Mouse (Mus musculus): ENCODE data around the gene Thoc7. TPM values are rescaled to one million over a fixed set of nuclear protein-coding genes. Genes with fewer than 3 reads are reported as not detected.
A peak's percentile ranks its signal among the peaks of the same experiment; 100 is the strongest.
"Not testable (repeated sequence)": the region's sequence is repeated elsewhere in the genome, so short reads cannot be mapped to it uniquely, and the experiment has no call there.

The Thoc7 gene
- 226 and 251 TPM in 2 replicates for total RNA-seq (2014; fragmentation: Nextera tagmentation)
- 263 and 514 TPM in 2 replicates for total RNA-seq (2017)

- peak; percentile 18; the same call in 1 of the 2 replicates for ATAC-seq (replicated peaks; ENCODE audit: low FRiP score, low TSS enrichment, poor library complexity, severe bottlenecking)
Observed at GRCm38 (mm10) chr14:13961401-13962112, at the start of gene Thoc7, which contains the start of gene Atxn7. TSS of gene Thoc7 (minus strand) at chr14:13961852. TSS of gene Atxn7 (plus strand) at chr14:13961440.

DNA sequence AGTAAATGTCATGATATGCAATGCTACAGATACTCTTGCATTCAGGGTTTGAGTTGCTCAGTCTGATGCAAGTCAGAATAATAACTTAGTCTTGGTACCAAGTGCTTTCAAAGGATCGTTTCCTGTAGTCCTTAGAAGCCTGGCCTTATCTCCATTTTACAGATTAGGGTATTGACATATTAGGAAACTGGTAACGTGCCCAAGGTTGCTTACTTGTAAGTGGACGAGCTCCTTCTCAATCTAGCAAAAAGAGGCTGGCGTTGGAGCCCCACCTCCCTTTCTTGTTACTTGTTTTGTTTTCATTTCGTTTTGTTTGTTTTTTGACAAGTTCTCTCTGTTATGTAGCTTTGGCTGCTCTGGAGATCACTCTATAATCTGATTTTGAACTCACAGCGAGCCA is 48.1 kb upstream of the Thoc7 start:
- ATAC-seq (replicated peaks; ENCODE audit: low FRiP score, low TSS enrichment, poor library complexity, severe bottlenecking), result peak; percentile 57

- ATAC-seq (replicated peaks; ENCODE audit: low FRiP score, low TSS enrichment, poor library complexity, severe bottlenecking), result no peak
Observed at GRCm38 (mm10) chr14:14002771-14003170, 41.1 kb upstream of the Thoc7 start.

- peak; percentile 82 for ATAC-seq (replicated peaks; ENCODE audit: low FRiP score, low TSS enrichment, poor library complexity, severe bottlenecking)
Observed at GRCm38 (mm10) chr14:13995206-13996097, 33.8 kb upstream of the Thoc7 start.

GRCm38 (mm10) chr14:13990741-13991140 is 29.1 kb upstream of the Thoc7 start:
- no peak for ATAC-seq (replicated peaks; ENCODE audit: low FRiP score, low TSS enrichment, poor library complexity, severe bottlenecking)

- ATAC-seq (replicated peaks; ENCODE audit: low FRiP score, low TSS enrichment, poor library complexity, severe bottlenecking), result peak; percentile 77
Observed at GRCm38 (mm10) chr14:13988397-13988796, 26.7 kb upstream of the Thoc7 start.

DNA sequence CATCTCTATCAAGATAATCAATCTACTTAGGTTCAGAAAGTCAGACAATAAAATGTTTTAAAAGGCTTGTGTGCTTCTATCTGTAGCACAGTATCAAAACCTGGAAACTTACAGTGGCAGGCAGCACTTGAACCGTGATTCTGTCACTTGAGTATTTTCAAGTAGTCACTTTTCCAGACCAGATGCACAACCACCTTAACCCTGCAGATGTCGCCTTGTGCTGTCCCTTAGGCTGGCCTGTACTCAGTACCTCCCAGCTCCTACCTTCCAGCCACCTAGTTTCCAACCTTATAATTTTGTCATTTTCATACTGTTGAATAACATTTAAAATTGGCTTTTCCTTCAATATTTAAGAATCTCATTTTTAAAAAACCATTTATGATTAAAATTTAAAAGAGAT is 20.5 kb upstream of the Thoc7 start:
- peak; percentile 62; the same call in 1 of the 2 replicates for ATAC-seq (replicated peaks; ENCODE audit: low FRiP score, low TSS enrichment, poor library complexity, severe bottlenecking)

GRCm38 (mm10) chr14:13981286-13981685 is 19.6 kb upstream of the Thoc7 start:
- no peak for ATAC-seq (replicated peaks; ENCODE audit: low FRiP score, low TSS enrichment, poor library complexity, severe bottlenecking)

DNA sequence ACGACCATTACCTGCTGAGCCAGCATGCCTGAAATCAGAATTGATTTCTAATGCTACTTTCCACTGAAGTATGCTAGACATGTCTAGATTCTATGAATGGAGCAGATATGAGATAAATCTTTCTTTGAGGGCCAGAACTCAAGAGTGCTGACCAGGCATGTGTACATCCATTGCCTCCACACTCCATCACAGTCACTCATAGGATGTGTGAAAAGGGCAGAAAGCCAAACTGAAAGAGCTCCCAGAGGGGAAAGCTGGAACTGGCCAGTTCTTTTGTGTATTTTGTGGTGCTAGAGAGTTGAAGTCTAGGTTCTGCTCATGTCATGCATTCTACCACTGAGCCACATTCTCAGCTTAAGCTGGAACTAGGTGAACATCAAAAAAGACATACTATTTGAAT is 15.8 kb upstream of the Thoc7 start:
- no peak for ATAC-seq (replicated peaks; ENCODE audit: low FRiP score, low TSS enrichment, poor library complexity, severe bottlenecking)

- peak; percentile 30 for ATAC-seq (replicated peaks; ENCODE audit: low FRiP score, low TSS enrichment, poor library complexity, severe bottlenecking)
Observed at GRCm38 (mm10) chr14:13971644-13972234, 10.1 kb upstream of the Thoc7 start.

DNA sequence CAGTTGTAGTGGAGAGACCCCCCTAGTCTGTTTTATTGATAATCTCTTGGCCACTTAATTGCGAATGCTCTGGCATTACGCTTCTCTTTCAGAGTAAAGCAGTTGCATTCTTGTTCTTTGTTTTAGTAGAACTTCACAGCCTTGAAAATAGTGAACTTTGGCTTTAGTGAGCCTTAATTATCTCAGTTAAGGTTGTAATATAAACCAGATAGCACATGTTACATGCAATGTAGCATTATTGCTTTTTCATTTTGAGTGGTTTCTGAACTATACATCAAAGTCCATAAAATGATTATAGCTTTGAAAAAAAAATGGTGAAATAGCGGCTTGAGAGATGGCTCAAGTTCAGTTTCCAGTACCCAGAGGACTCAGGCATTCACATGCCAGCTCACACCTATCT is 8.9 kb upstream of the Thoc7 start:
- no peak for ATAC-seq (replicated peaks; ENCODE audit: low FRiP score, low TSS enrichment, poor library complexity, severe bottlenecking)

GRCm38 (mm10) chr14:13968476-13968875 is 6.8 kb upstream of the Thoc7 start:
- no peak for ATAC-seq (replicated peaks; ENCODE audit: low FRiP score, low TSS enrichment, poor library complexity, severe bottlenecking)

DNA sequence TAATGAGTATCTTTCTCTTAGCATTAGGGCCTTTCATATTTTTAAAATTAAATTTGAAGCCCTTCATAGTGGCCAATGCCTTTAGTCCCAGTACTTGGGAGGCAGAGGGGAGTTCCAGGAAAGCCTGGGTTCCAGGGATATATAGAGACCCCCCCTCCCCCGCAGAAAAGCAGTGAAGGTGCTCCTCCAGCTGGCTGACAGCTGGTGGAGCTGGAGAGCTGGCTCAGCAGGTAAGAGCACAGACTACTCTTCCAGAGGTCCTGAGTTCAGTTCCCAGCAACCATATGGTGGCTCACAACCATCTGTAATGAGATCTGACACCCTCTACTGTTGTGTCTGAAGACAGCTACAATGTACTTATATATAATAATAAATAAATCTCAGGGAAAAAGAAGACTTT is 6.0 kb upstream of the Thoc7 start:
- ATAC-seq (replicated peaks; ENCODE audit: low FRiP score, low TSS enrichment, poor library complexity, severe bottlenecking), result no peak

DNA sequence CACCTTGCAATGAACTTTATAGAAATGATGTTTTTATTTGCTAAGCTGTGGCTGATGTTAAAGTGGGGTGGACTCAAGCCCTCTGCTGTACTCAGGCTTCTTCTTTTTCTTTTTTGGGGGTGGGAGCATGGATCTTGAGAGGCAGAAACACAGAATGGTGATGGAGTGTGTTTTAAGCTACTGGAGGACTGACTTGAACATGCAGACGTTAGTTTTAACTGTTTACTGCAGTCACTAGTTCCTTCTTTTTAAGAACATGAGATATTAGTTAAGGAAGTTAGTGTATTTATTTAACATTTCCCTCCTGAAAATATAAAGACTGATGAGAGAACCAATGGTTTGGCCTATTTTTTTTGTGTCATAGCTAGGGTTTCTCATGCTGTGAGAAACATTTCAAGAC is 1.9 kb upstream of the Thoc7 start:
- ATAC-seq (replicated peaks; ENCODE audit: low FRiP score, low TSS enrichment, poor library complexity, severe bottlenecking), result no peak

DNA sequence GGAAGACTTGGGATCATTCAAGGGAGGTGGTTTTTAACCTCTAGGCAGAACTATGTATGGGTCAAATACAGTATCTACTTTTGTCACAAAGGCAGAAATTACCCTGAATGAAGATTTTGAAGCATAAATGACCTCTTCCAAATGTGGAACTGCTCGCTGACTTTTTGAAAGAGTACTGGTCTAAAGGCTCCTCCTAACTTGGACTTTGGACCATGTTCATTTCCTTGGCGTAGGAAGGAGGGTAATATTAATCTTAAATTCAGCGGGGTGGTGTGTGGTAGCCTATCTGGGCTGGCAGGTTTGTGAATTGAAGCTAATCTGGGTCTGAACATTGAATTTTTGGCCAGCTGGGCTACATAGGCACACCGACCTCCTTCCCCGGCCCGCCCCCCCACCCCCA is 824 bp upstream of the Thoc7 start:
- ATAC-seq (replicated peaks; ENCODE audit: low FRiP score, low TSS enrichment, poor library complexity, severe bottlenecking), result peak; percentile 62

GRCm38 (mm10) chr14:13960482-13961325 is 948 bp downstream of the Thoc7 start:
- ATAC-seq (replicated peaks; ENCODE audit: low FRiP score, low TSS enrichment, poor library complexity, severe bottlenecking), result peak; percentile 40

DNA sequence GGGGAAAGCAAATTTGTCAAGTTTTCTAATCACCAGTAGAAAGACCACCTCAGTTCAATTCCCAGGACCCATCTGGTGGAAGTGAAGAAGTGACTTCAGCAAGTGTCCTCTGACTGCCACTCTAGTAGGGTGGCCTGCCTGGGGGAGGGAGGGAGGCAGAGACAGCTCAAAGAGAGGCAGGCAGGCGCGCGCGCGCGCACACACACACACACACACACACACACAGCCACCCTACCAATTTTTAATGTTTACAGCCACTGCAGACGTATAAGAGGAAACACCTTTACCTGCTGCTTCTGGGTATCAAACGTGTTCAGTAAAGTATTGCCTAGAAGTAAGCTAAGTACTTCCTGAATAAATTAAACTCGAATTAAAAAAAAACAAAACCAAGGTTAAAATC is 1.6 kb downstream of the Thoc7 start:
- ATAC-seq (replicated peaks; ENCODE audit: low FRiP score, low TSS enrichment, poor library complexity, severe bottlenecking), result peak; percentile 54

DNA sequence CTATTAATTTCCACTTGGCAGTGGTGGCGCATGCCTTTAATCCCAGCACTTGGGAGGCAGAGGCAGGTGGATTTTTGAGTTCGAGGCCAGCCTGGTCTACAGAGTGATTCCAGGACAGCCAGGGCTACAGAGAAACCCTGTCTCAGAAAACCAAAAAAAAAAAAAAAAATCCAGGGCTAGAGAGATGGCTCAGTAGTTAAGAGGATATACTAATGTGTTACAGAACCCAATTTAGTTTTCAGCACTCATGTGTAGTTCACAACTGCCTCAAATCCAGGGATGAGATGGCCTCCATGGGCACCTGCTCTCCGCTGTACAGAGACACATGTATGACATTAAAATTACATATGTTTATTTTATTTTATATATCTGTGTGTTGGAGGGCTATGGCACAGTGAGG is 9.5 kb downstream of the Thoc7 start:
- ATAC-seq (replicated peaks; ENCODE audit: low FRiP score, low TSS enrichment, poor library complexity, severe bottlenecking), result not testable (repeated sequence)

- ATAC-seq (replicated peaks; ENCODE audit: low FRiP score, low TSS enrichment, poor library complexity, severe bottlenecking), result peak; percentile 98
Observed at GRCm38 (mm10) chr14:13950401-13950800, 11.3 kb downstream of the Thoc7 start.

Data from megakaryocyte-erythroid progenitor cell, adult 5-6 weeks (primary cell).